Mouse (Mus musculus): Measurements from ENCODE around the gene Dpysl4. TPM values are rescaled to one million over a fixed set of nuclear protein-coding genes. Genes with fewer than 3 reads are reported as not detected.

Dpysl4 gene
- polyA plus RNA-seq, 1 experiment from 2014 or later = 4.8 TPM

GRCm38 (mm10) chr7:139086195-139087158 lies 676 bp downstream of the Dpysl4 start:
- no peaks in the 10 kb centered on the region for H3K27me3 ChIP-seq (ENCODE audit: control insufficient read depth, insufficient read depth, low read length)
- H3K4me1 ChIP-seq (replicated peaks; ENCODE audit: control insufficient read depth, insufficient read depth) = no peaks in the 10 kb centered on the region
- H3K9me3 ChIP-seq (ENCODE audit: control insufficient read depth, low read length) = no peaks in the 10 kb centered on the region
- no peaks in the 10 kb centered on the region for H3K36me3 ChIP-seq (ENCODE audit: control insufficient read depth, insufficient read depth, low read length)
- peak overlapping the region; percentile 61 for H3K9ac ChIP-seq (ENCODE audit: low read length)
- no peak overlapping the region for H3K27ac ChIP-seq (replicated peaks)
- WGBS = 3% methylated on average over 61 of the region's 61 CpGs
- TF ChIP-seq CTCF (IDR thresholded peaks at IDR 0.05; ENCODE audit: low read depth) (no peak), EP300 (optimal IDR thresholded peaks at IDR 0.05) (no peak)
- ATAC-seq (ENCODE audit: low FRiP score, low TSS enrichment) = peak; percentile 50
- peak overlapping the region; percentile 53 for H3K4me3 ChIP-seq (ENCODE audit: low read depth, low read length)
- no peak for DNase-seq (ENCODE audit: low spot score)
- H3K4me2 ChIP-seq (replicated peaks; ENCODE audit: low read depth) = peak overlapping the region; percentile 69

- Histone ChIP-seq H3K9ac (ENCODE audit: low read length) (no peak overlapping the region), H3K36me3 (ENCODE audit: control insufficient read depth, insufficient read depth, low read length) (no peaks in the 10 kb centered on the region), H3K4me1 (replicated peaks; ENCODE audit: control insufficient read depth, insufficient read depth) (no peaks in the 10 kb centered on the region), H3K27ac (replicated peaks) (no peak overlapping the region), H3K27me3 (ENCODE audit: control insufficient read depth, insufficient read depth, low read length) (no peaks in the 10 kb centered on the region), H3K4me3 (ENCODE audit: low read depth, low read length) (no peak overlapping the region), H3K9me3 (ENCODE audit: control insufficient read depth, low read length) (no peaks in the 10 kb centered on the region), H3K4me2 (replicated peaks; ENCODE audit: low read depth) (no peak overlapping the region)
- TF ChIP-seq EP300 (optimal IDR thresholded peaks at IDR 0.05) (no peak), CTCF (IDR thresholded peaks at IDR 0.05; ENCODE audit: low read depth) (no peak)
- DNase-seq (ENCODE audit: low spot score) (no peak), ATAC-seq (ENCODE audit: low FRiP score, low TSS enrichment) (no peak)
- WGBS = 73% methylated on average over 2 of the region's 2 CpGs
Measured at GRCm38 (mm10) chr7:139087801-139088200, 2.0 kb downstream of the Dpysl4 start.

- Histone ChIP-seq H3K4me1 (replicated peaks; ENCODE audit: control insufficient read depth, insufficient read depth) (no peaks in the 10 kb centered on the region), H3K27me3 (ENCODE audit: control insufficient read depth, insufficient read depth, low read length) (no peaks in the 10 kb centered on the region), H3K4me2 (replicated peaks; ENCODE audit: low read depth) (no peak overlapping the region), H3K9me3 (ENCODE audit: control insufficient read depth, low read length) (no peaks in the 10 kb centered on the region), H3K9ac (ENCODE audit: low read length) (no peak overlapping the region), H3K36me3 (ENCODE audit: control insufficient read depth, insufficient read depth, low read length) (no peaks in the 10 kb centered on the region), H3K4me3 (ENCODE audit: low read depth, low read length) (no peak overlapping the region), H3K27ac (replicated peaks) (no peak overlapping the region)
- ATAC-seq (ENCODE audit: low FRiP score, low TSS enrichment) (no peak), DNase-seq (ENCODE audit: low spot score) (no peak)
- no peak for TF ChIP-seq EP300 (optimal IDR thresholded peaks at IDR 0.05)
- TF ChIP-seq CTCF (IDR thresholded peaks at IDR 0.05; ENCODE audit: low read depth) = peak; percentile 15; the same call in 1 of the 2 replicates
- 78% methylated on average over 12 of the region's 12 CpGs for WGBS
Measured at GRCm38 (mm10) chr7:139089892-139090874, 4.4 kb downstream of the Dpysl4 start.

GRCm38 (mm10) chr7:139091681-139092080 lies 5.9 kb downstream of the Dpysl4 start:
- ATAC-seq (ENCODE audit: low FRiP score, low TSS enrichment) (no peak), DNase-seq (ENCODE audit: low spot score) (no peak)
- Histone ChIP-seq H3K27me3 (ENCODE audit: control insufficient read depth, insufficient read depth, low read length) (no peaks in the 10 kb centered on the region), H3K36me3 (ENCODE audit: control insufficient read depth, insufficient read depth, low read length) (no peaks in the 10 kb centered on the region; the same call in 1 of the 2 replicates), H3K9ac (ENCODE audit: low read length) (no peak overlapping the region), H3K4me1 (replicated peaks; ENCODE audit: control insufficient read depth, insufficient read depth) (no peaks in the 10 kb centered on the region), H3K4me2 (replicated peaks; ENCODE audit: low read depth) (no peak overlapping the region), H3K4me3 (ENCODE audit: low read depth, low read length) (no peak overlapping the region), H3K9me3 (ENCODE audit: control insufficient read depth, low read length) (no peaks in the 10 kb centered on the region), H3K27ac (replicated peaks) (no peak overlapping the region)
- TF ChIP-seq CTCF (IDR thresholded peaks at IDR 0.05; ENCODE audit: low read depth) = no peak
- no peak for TF ChIP-seq EP300 (optimal IDR thresholded peaks at IDR 0.05)
- WGBS = 84% methylated on average over 9 of the region's 9 CpGs

- Histone ChIP-seq H3K27me3 (ENCODE audit: control insufficient read depth, insufficient read depth, low read length) (no peaks in the 10 kb centered on the region), H3K9me3 (ENCODE audit: control insufficient read depth, low read length) (no peaks in the 10 kb centered on the region), H3K9ac (ENCODE audit: low read length) (no peak overlapping the region), H3K27ac (replicated peaks) (no peak overlapping the region), H3K4me1 (replicated peaks; ENCODE audit: control insufficient read depth, insufficient read depth) (no peaks in the 10 kb centered on the region), H3K4me3 (ENCODE audit: low read depth, low read length) (no peak overlapping the region), H3K4me2 (replicated peaks; ENCODE audit: low read depth) (no peak overlapping the region), H3K36me3 (ENCODE audit: control insufficient read depth, insufficient read depth, low read length) (no peaks in the 10 kb centered on the region; the same call in 1 of the 2 replicates)
- WGBS = 97% methylated on average over 5 of the region's 5 CpGs
- DNase-seq (ENCODE audit: low spot score) (no peak), ATAC-seq (ENCODE audit: low FRiP score, low TSS enrichment) (no peak)
- TF ChIP-seq CTCF (IDR thresholded peaks at IDR 0.05; ENCODE audit: low read depth) (no peak), EP300 (optimal IDR thresholded peaks at IDR 0.05) (no peak)
Measured at GRCm38 (mm10) chr7:139092676-139093075, 6.9 kb downstream of the Dpysl4 start.

Data from stomach, postnatal 0 days (tissue).